Mouse (Mus musculus): Measurements from ENCODE around the gene Csf3.
A peak's percentile ranks its signal among the peaks of the same experiment; 100 is the strongest.
"Not testable (repeated sequence)": the region's sequence is repeated elsewhere in the genome, so short reads cannot be mapped to it uniquely, and the experiment has no call there.

Csf3 gene

DNA sequence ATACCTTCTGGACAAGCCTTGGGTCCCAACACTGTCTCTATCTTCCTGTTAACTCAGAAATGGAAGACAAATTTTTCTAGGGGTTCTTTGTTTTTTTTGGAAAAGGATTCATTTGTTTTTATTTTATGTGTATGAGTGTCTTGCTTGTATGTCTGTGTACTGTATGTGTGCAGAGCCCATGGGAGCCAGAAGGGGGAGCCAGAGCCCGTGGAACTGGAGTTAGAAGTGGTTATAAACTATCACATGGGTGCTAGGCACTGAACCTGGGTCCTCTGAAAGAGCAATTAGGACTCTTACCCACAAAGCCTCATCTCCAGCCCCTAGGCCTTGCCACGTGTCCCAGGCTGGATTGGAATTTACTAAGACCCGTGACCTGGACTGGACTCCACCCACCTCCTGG is 33.0 kb downstream of the Csf3 start:
- DNase-seq, result no peak

DNA sequence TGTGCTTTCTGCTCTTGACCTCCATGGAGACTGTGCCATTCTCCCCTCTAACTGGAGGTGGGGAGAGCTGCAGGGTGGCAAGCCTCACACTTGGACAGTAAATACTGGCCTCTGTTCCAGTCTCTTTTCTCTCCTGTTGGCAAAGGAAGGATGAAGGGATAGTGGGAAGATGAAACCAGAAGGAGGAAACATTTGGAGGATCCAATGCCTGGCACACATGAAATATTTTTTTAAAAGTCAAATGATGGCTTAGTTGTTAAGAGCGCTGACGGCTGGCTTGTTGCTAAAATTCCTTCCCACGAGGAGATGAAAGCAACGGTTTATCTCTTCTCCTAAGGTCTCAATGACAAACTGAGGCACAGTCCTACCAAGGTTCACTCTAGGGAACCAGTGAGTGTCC is 34.0 kb downstream of the Csf3 start:
- no peak for DNase-seq

DNA sequence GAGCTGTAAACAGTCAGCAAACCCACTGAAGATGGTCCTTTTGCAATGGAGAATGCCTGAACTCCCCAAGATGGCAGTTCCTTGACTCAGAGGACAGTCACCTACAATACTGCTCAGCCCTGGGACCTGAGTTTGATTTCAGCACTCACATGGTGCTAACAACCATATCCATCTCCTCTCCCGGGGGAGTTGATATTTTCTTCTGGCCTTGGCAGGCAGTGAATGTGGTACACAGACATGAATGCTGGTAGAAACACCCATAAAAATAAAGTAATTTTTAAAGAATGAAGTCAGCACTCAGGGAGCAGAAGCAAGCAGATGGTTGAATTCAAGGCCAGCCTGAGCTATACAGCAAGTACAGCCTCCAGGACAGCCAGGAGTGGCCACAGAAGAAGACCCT is 35.1 kb downstream of the Csf3 start:
- no peak for DNase-seq

DNA sequence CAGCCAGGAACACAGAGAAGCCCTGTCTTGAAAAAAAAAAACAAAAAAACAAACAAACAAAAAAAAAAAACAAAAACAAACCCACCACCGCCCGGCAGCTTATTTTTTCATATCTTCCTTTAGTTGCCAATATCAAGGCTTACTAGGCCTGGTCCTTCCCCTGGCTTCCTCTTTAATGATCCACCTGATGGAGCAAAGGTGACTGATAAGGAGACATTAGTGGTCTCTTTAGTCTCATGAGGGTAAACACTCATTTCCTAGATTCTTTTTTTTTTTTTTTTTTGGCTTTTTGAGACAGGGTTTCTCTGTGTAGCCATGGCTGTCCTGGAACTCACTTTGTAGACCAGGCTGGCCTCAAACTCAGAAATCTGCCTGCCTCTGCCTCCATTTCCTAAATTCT is 36.2 kb downstream of the Csf3 start:
- DNase-seq, result not testable (repeated sequence)

DNA sequence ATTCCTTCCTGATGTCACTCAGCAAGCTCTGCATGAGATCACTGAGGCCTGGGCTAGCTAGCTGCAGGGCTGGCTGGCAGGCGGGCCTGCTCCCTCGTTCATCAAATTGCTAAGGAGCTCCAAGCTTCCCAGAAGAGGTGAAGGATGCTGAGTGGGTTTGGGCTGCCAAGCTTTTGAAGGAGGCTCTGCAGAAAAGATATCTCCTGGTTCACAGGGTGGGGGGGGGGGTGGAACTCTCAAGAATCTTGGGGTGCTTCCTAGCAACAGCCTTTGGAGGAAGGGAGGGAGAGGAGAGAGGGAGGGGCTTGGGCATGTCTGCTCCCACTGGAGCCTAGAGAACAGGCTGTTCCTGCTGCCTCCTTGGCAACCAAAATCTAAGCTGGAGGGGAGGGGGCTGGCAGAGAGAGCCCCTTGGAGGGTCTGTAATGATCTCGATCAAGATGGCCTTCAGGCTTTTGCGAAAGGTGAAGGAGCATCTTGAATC is 37.4 kb downstream of the Csf3 start:
- no peak for DNase-seq

DNA sequence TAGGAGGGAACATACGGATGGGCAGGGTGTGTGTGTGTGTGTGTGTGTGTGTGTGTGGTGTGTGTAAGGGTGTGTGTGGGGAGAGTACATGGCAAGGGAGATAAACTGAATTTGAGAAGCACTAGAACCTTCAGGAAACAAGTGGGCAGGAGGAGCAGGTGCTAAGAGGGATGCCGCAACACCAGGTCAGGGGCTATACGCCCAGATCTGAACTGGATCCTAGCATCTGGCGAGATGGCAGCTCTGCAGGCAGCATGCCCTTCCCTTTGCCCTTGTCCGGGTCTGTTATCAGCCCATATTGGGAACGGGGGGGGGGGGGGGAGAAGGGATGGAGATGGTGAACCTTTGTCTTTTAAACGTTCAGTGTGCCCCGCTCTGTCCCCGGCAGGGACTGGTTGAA is 37.9 kb downstream of the Csf3 start:
- DNase-seq, result no peak

DNA sequence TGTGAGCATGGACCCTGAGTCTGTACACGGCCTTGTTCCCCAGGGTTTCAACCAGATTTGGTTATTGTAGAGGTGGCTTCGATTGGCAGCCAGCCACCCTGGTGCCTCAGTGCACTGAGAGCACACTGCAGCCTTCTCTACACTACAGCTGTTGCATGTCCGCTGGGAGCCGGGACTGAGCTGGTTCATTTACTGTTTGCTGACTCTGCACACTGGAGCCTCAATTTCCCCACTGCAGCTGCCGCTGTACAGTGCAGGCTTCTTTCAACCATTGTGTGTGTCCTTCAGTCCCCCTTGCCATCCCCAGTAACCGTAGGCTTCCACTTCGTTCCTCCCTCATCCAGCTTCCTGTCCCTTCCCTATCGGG is 38.9 kb downstream of the Csf3 start:
- peak; percentile 49 for DNase-seq

DNA sequence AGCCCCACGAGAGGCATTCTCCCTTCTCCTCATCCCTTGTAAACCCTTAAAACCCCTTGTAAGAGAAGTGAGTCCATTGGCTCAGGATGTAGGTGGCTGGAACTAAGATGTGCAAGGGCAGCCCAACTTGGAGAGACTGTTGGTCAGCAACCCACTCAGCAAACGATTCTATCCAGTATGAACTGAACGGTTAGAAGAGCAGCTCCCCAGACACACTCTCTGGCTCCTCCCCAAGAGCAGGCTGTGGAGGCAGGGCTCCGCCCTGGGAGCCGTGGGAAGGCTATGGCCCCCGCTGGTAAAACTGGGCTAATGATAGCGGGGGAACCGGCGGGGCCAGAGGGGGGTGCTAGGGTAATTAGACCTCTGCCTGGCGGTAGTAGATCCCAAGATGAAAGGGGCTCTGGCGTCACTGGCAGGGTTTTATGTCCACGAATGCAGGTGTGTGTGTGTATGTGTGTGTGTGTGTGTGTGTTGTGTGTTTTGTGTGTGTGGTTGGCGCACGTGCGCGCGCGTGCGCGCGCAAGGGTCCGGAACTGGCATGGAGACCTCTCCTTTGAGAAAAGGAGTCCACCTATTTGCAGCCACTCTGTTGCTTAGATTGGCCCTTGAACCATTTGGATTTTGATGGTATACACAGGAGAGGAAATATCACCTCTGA is 39.5 kb downstream of the Csf3 start, which contains the start of gene Thra:
TSS of gene Thra (plus strand) at position 246 of the 658 bp plus-strand sequence.
- peak; percentile 86 for DNase-seq

DNA sequence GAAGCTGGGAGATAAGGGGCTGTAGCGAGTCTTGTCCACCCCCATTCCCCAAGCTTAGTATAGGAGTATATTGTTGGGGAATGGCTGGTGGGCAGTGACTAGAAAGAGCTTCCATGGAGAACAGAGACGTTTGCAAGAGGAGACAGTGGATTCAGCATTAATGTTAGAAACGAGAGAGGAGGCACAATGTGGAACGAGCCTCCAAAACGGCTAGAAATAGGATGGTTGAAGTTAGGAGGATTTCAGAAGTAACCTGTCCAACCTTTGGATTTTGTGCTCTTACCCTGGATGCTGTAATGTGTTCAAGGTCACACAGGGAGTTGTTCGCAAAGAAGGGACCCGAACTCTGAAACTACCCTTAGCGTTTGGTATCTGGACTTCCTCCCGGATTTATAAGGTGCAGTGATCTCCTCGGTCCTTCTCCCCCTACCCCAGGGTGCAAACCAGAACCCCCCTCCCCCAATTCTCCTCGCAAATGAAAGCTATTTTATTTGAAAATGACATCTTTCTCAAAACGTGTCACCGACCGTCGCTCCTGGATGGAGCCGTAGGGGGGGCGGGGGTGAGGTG is 40.1 kb downstream of the Csf3 start:
- DNase-seq, result no peak

DNA sequence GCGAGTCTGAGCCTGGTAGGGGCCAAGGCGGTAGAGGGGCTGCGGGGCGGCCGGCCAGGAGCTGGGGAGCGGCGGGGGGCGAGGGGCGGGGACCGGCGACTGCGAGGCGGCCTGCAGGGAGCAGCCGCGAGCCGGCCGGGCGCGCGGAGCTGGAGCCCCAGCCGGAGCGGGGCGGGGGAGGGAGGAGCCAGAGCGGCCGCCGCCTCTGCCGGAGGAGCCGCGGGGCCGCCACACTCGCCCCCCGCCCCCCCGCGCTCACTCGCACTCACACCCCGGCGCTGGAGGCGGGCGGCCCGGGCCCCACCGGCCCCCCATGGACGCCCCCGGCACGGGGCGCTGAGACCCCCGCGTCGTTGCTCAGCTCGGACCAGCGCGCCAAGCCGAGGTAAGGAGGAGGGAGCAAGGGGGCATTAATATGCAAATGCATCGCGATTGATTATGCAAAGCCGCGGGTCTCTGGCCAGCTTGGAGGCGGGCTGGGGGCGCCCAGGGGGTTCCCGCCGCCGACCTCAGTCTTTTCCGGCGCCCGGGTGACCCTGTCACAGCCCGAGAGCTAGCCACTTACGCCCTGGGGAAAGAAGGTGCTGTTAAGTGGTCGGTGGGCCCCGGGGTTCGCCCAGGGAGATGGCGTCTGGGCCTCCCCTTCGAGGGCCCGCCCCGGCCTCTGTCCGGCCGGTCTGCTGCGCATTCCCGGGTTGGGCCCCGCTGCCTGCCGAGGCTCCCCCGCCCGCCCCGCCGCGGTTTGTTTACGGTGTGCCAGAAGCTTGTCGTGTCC is 40.7 kb downstream of the Csf3 start:
- DNase-seq, result peak; percentile 89

DNA sequence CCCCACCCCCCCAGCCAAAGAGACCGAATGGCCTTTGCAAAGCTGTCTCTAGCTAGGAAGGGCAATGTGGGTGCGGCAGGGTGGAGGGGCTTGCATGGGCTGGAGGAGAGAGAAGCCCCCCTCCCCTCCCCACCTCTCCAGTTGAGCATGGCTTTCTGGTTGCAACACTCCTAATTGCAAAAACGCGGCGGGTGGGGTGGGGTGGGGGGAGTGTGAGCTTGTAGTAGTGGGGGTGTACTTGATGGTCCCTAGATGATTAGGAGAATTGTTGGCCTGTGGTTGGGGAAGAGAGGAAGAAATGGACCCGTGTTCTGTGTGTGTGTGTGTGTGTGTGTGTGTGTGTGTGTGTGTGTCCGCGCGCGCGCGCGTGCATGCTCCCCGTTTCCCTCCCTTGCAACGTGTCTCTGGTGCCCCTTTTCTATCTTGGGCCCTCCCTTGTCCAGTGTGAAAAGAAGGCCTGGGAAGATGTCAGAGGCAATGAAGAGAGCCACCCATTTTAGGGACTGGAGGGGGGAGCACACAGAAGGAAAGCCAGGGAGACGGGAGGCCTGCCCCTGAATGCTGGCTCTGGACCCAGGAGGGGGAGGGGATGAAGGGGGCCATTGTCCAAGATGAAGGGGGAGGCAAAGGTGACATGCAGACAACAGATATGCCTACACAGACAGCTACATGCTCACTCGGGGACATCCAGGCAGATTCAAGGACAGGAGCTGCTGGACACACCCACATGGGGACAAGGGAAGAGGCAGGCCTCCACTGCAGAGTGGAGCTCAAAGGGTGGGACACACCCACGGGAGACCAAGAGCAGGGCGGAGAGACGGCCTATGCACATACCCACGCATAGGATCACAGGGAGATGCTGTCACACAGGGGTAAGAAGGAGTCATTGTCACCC is 41.6 kb downstream of the Csf3 start:
- peak; percentile 59 for DNase-seq

DNA sequence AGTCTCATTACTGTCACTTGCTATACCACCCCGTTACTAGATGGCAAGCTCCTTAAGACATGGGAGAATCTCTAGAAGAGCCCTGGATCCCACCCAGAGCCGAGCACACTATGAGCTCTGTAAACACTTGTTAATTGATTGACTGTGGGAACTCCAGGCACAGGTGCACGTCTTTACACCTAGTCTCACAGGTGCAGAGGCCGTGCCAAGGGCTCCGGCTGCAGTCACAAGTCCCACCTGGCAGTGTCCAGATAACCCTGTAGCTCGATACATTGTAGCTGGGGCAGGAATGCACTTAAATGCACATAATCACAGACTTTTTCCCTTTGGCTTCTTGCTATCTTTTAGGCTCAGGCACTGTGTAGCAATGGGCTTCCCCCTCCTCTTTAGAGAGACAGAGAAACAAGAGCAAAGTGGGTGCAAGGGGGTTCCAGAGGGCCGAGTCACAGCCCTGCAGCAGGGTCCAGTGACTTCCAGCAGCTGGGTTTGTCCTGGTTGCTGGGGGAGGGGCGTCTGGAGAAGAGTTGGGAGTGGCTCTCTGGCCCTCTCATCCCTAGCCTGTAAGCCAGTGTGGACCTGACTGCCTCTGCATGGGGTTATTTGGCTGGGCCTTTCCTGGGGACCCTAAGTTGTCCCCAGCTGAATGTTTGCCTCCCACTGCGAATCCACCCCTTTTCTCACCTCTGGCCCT is 42.7 kb downstream of the Csf3 start:
- peak; percentile 46 for DNase-seq

DNA sequence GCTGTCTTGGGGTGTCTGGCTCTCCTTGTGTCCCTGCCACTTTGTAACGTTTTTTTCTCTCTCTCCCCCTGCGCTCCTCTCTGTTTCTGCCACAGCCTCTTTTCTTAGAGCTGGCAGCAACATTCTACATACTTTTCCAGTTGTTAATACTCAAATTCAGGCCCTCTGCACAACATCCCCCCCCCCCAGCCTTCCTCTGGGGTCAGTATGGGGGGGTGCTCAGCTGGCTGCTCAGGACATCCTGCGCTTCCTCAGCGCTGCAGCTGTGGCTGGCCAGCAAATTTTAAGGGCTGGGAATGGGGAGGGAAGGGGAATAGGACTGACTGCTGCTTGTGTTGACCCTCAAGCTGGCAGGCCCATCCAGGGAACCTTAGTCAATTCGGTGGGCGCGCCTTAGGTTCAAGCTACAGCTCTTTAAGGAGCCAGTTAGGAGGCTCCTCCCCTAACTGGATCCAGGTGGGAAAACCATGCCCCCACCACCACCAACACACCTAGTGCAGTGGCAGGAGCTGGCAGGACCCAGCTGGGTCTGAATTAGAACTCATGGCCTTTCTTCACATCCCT is 43.5 kb downstream of the Csf3 start:
- no peak for DNase-seq

DNA sequence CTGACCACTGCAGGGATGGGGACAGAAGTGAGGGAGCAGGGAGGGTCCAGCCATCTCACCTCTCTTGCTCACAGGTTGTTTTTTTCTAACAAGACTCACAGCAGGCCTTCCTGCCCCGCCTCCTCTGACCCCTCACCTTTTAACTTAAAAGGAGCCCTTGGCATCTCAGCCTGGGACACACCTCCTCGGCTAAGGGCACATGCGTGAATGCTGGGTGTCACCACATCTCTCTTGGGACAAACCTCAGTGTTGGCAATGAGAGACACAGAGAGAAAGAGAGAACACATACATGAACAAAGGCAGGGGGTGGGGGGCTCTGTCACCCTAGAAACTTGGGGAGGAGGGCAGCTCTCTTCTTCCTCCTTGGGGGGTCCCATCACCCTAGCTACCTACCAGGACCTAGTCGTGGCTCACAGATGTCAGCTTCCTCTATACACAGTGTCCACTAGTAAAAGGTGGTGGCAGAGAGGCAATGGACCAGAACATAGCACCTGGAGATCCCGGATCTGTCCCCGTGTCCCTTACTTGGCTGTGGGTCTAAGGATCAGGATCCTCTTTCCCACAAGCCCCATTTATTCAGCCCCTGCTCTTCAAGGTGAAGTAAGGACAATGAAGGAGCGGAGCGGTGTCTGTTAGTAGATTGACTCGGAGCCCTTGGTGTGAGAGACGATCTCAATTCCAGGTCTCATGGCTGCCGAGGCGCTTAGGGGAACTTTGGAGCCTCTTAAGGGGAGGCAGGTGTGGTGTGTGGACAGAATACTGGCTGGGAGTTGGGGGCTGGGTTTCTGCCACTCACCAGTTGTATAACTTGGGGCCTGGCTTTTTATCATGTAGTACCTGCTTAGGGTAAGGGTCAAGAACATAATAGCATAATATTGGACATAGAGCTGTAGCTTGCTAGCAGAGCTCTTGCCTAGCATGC is 45.1 kb downstream of the Csf3 start:
- no peak for DNase-seq

DNA sequence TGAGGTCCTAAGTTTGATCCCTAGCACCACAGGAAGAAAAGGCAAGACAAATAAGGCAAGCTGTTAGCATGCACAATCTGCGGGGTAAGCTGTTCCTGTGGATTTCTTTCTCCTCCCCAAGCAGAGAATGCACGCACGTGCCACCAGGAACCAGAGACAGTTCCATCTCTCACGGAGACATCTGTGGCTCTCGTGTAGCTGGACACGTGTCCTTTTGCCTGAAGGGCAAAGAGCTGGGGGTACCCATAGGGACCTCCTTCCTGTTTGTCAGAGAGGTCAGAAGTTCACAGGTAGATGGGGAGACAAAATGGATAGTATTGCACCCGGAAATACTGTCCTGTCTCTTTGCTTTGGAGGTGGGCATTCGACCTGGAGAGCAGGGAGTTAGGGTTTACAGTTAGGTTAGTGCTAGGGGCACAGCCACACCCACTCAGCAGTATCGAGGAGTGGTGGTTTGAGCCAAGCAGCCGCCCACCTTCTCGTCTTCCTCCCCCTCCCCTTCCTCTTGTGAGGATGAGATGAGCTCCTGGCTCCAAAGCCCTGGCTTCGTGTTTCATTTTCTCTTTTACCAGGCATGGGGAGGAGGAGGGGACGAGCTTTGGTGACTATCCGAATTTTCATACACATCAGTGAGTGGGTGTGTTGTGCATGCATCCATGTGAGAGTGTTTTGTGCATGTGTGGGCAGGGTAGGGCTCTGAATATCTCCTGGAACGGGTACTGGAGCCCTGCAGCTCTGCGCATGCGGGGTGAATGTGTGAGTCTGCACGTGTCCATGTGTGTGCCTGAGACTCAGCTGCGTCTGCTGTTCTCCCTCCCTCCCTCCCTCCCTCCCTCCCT is 46.0 kb downstream of the Csf3 start:
- DNase-seq, result peak; percentile 84

DNA sequence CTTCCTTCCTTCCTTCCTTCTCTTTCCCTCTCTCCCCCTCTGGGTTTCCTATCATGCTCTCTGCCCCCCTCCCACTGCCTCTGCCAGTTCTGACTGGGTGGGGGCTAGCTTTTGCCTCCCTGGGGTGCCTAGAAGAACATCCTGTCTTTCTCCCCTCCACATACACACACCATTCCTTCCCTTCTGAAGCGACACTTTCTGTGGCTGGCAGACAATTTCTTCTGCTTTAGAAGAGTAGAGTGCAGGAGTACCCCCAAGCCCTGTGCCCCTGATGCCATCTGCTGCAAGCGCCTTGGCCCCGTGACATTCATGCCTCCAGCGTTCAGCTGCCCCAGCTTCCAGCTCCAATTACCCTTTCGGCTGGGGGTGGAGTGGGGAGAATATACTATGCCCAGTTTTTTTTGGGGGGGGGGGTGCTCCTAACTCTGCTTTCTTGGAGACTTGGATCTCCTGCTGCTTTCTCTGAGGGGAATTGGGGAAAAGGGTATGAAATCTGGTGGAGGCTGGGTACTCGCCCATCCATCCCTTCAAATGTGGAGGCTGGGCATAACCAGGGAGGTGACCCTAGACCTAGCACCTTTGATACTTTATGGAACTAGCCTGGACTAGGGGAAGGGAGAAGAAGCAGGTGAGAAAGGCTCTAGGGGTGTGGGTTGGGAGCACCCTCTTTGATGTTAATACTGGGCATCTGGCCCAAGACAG is 46.9 kb downstream of the Csf3 start:
- no peak for DNase-seq

DNA sequence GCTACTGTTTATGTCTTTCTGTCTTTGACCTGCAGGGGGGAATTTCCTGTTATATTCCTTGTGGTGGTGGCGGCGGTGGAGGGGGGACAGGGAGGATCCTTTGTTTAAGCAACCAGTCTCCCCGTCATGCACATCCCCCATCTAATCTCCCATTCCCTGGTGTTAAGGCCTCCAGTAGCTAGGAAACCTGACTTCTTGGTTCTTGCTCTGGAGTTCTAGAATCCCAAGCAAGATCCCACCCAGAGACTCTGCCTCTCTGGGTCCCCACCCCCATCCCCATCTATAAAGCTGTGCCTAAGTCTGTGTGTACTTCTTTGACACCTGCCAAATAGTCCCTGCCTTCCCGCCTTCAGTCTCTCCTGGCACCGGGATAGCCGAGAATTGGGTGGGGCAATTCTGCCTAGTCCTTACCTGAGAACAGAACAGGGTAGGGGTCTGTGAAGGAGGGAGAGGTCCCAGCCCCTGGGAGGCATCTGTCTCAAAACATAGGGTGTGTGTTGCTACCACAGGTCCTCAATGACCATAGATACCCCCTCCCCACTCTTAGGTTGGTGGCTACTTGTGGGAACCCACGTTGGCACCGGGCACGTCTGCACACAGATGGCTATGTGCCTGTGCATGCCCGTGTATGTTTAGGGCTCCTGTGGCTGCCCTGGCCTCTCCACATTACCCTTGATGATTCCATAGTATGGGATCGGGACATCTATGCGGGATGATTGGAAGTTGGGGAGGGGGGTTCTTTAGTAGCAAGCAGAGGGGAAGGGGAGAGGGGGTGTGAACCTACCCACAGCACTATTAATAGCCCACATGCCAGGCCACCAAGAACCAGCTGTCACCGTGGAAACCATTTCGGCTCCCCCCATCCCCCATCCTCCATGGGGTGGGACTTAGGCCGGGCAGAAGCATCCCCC is 47.7 kb downstream of the Csf3 start:
- DNase-seq, result no peak

DNA sequence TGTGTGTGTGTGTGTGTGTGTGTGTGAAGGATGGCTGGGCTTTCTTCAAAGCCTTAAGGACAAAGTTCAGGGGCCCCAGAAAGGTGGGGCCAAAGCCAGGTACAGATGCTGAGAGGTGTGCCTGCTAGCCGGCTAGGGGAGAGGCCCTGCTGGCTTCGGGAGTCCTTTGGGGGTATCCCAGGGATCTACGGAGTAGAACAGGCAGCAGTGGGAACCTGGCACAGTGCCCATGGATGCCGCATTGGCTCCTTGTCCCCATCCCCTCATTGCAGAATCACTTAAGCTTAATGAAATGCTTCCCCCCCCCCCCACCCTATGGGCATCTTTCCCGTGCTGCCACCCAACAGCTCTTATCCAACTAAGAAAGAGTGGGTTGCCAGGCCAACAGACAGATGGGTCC is 48.7 kb downstream of the Csf3 start:
- DNase-seq, result no peak

Measured in liver (tissue).